Mouse (Mus musculus) midbrain, embryonic 11.5 days (tissue): ENCODE measurements around the gene Phf7. TPM values are rescaled to one million over a fixed set of nuclear protein-coding genes. Genes with fewer than 3 reads are reported as not detected.

Source experiments
- ATAC-seq: fragments of 200-750 bp; cut with Nextera tagmentation; 2 replicates; pipeline ENCODE4 v1.8.0; 2017; ENCODE audit warnings: moderate TSS enrichment, moderate library complexity; ENCODE audit not compliant: low FRiP score
- DNase-seq: peaks from one replicate; pipeline ENCODE4 v3.0.0; 2015; ENCODE audit warnings: low spot score; ENCODE audit errors: missing footprints
- H3K27ac ChIP-seq: fragments of 300-500 bp; sonication (generic); 2 replicates; pipeline ENCODE4 v1.5.1; 2014; ENCODE audit warnings: low read depth, low read length
- H3K27me3 ChIP-seq: fragments of 300-500 bp; sonication (generic); 2 replicates; pipeline ENCODE4 v1.6.1; 2014; ENCODE audit warnings: mild to moderate bottlenecking, low read length, moderate library complexity, mixed read lengths; ENCODE audit not compliant: control insufficient read depth, insufficient read depth
- H3K36me3 ChIP-seq: fragments of 300-500 bp; sonication (generic); 2 replicates; pipeline ENCODE4 v1.6.1; 2014; ENCODE audit warnings: mild to moderate bottlenecking, low read length, moderate library complexity, mixed read lengths; ENCODE audit not compliant: control insufficient read depth, insufficient read depth
- H3K4me1 ChIP-seq: fragments of 300-500 bp; sonication (generic); 2 replicates; pipeline ENCODE4 v1.6.1; 2014; ENCODE audit warnings: low read length; ENCODE audit not compliant: control insufficient read depth, insufficient read depth
- H3K4me2 ChIP-seq: fragments of 300-500 bp; sonication (generic); 2 replicates; pipeline ENCODE4 v1.6.1; 2014; ENCODE audit warnings: mild to moderate bottlenecking, moderate library complexity
- H3K4me3 ChIP-seq: fragments of 300-500 bp; sonication (generic); 2 replicates; pipeline ENCODE4 v1.5.1; 2014; ENCODE audit warnings: low read depth, low read length
- H3K9ac ChIP-seq: fragments of 300-500 bp; sonication (generic); 2 replicates; pipeline ENCODE4 v1.6.1; 2014; ENCODE audit warnings: low read length
- H3K9me3 ChIP-seq: fragments of 300-500 bp; sonication (generic); 2 replicates; pipeline ENCODE4 v1.6.1; 2016; ENCODE audit warnings: low read length; ENCODE audit not compliant: control insufficient read depth
- WGBS: fragments of 180-500 bp; shearing (Covaris S2); extraction: QIAGEN DNeasy Blood & Tissue Kit; methylation state at CpG from one replicate; pipeline ENCODE4 v1.1.7; 2014; 5-methylcytosine and 5-hydroxymethylcytosine counted together
- polyA plus RNA-seq: library from polyadenylated mRNA; unstranded; fragments of >200 nt; fragmentation: Nextera tagmentation; extraction: Ambion mirVana; gene quantifications from 2 replicates; pipeline ENCODE4 v1.2.1, GENCODE M21; 2014

The Phf7 gene
- polyA plus RNA-seq, 1 experiment from 2014 or later, result 14.3 TPM

DNA sequence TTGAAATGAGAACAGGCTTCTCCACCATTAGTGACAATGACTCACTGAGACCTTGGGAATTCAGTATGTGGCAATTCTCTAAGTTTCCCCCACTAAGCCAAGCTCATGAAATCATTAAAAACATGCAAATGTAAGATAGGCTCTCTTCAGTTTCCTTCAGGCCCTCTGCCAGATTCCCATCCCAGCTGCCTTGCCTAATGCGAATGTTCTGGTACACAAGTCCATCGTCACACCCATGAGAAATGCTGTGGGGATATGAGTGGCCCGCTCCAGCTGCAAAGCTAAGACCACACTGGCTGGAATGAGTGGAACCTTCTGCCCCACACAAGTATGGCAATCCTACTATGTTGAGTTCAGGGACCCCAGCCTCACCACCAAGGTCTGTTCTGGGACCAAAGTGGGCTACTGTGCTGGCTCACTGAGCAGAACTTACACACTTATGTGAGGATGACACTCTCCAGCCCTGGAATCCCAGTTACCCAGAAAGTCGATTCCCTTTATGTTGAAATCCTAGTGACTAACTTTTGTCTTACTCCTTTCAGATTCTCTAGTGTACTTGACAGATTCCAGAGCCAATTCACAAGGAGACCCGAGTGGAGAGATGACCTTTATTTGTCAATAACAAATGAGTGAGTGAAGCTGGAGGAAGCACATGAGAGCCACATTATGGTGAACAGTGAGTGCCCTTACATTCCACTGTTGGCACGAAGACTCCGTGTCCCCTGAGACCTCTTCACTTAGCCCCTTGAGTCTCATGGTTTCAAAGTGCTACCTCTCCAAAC is 13.8 kb downstream of the Phf7 start:
- Histone ChIP-seq H3K4me2 (no peak overlapping the region), H3K36me3 (no peaks in the 10 kb centered on the region), H3K27me3 (no peaks in the 10 kb centered on the region), H3K9ac (no peak overlapping the region), H3K4me1 (no peaks in the 10 kb centered on the region), H3K4me3 (no peak overlapping the region), H3K27ac (no peak overlapping the region), H3K9me3 (no peaks in the 10 kb centered on the region)
- WGBS, result 84% methylated on average over 7 of the region's 7 CpGs
- DNase-seq, result no peak
- ATAC-seq, result no peak

GRCm38 (mm10) chr14:31233996-31234591 is 17.0 kb downstream of the Phf7 start:
- Histone ChIP-seq H3K4me2 (no peak overlapping the region), H3K4me1 (no peaks in the 10 kb centered on the region), H3K9ac (peak overlapping the region; percentile 45)

DNA sequence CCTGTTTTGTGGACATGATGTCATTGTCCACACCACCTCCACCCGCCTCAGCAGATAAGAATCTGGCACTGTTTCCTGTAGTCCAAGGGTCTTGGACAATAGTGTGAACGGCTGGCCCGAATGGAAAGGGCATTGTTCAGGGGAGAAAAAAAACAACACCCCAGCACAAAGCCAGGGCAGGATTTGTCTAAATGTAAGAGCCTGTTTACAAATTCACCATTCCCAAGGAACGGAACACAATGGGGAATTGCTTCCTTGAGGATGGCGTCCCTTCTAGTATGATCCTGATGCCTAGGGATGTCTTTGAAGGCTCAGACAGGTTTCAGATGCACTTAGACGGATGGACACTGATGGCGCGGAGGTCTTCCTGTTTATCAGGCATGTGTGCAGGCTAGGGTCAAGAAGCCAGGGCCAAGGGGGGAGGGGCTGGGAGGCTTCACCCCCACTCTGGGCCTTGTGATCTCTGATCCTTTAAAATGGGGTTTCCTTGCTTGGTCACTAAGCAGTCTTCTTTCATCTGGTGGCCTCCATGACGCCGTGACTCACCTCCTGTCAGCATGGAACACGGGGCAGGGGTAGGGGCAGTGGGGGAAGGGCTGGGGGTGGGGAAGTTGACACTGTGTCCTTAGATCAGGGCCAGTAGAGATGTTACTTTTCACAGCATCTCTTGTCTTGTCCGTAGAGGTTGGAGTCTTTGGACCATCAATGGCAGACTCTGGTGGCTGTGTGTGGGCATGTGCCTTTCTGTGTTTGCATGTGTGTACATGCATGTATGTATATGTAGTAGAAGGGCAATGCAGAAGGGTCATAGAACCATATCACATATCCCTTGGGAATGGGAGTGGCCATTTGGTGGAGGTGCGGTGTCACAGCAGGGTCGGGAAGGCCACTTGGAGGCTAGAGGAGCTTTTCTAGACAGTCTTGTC is 17.8 kb downstream of the Phf7 start:
- ATAC-seq, result peak; percentile 38

More at GRCm38 (mm10) chr14:31233996-31234591, 17.0 kb downstream of the Phf7 start:
- Histone ChIP-seq H3K9me3 (no peaks in the 10 kb centered on the region), H3K4me3 (no peak overlapping the region), H3K27ac (no peak overlapping the region), H3K36me3 (no peaks in the 10 kb centered on the region), H3K27me3 (no peaks in the 10 kb centered on the region)
- DNase-seq, result peak; percentile 97
- ATAC-seq, result peak; percentile 22; the same call in 1 of the 2 replicates
- 24% methylated on average over 11 of the region's 11 CpGs for WGBS

GRCm38 (mm10) chr14:31232404-31233069 is 18.6 kb downstream of the Phf7 start:
- Histone ChIP-seq H3K9me3 (no peaks in the 10 kb centered on the region), H3K27ac (no peak overlapping the region), H3K4me1 (no peaks in the 10 kb centered on the region), H3K9ac (no peak overlapping the region), H3K27me3 (no peaks in the 10 kb centered on the region), H3K36me3 (no peaks in the 10 kb centered on the region), H3K4me3 (no peak overlapping the region), H3K4me2 (no peak overlapping the region)
- ATAC-seq (no peak), DNase-seq (no peak)
- 84% methylated on average over 13 of the region's 13 CpGs for WGBS

More for the DNA sequence above, 17.8 kb downstream of the Phf7 start:
- 87% methylated on average over 14 of the region's 14 CpGs for WGBS
- Histone ChIP-seq H3K9ac (no peak overlapping the region), H3K4me2 (no peak overlapping the region), H3K9me3 (no peaks in the 10 kb centered on the region), H3K4me3 (no peak overlapping the region), H3K4me1 (no peaks in the 10 kb centered on the region), H3K27ac (no peak overlapping the region), H3K27me3 (no peaks in the 10 kb centered on the region), H3K36me3 (no peaks in the 10 kb centered on the region)
- peak; percentile 65 for DNase-seq

DNA sequence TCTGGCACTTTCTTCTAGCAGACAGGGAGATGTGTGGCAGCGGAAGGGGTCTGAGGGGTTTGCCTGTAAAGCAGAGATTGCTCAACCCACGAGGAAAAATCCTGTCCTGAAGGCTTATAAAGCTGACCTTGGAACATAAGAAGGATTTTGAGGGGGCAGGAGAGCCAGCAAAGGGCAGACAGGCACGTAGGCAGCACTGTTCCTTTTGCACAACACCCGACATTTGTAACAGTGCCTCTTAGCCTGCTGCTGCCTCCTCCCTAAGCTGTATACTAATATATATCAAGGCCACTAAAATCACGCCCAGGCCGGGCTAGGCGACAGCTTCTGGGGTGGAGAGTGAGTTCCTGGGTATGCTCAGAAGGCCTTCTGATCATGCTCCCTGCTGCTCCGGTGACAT is 20.7 kb downstream of the Phf7 start:
- WGBS, result 72% methylated on average over 8 of the region's 8 CpGs
- H3K27ac ChIP-seq, result no peak overlapping the region
- no peak for ATAC-seq

DNA sequence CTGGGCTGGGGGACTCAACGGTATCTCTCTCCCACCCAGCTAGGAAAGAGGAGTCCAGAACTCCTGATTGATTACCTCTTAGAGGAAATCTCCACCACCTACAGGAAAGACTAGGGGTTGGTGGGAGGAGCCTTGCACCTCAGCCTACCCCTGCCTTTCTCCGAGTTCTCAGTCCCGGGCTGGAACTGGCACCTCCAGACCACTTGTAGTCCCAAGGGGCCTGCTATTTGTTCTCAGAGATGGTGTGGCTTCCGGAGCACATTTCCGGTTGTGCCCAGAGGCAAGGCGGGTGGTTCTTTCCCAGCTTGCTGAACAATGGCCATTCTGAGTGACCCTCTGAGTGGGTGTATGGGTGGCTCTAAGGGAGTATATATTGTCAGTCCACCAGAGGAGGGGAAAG is 22.9 kb downstream of the Phf7 start:
- H3K27ac ChIP-seq, result no peak overlapping the region
- H3K9ac ChIP-seq, result no peak overlapping the region
- H3K4me1 ChIP-seq, result no peaks in the 10 kb centered on the region
- ATAC-seq (no peak), DNase-seq (peak; percentile 19)
- no peak overlapping the region for H3K4me3 ChIP-seq
- no peaks in the 10 kb centered on the region for H3K9me3 ChIP-seq
- no peaks in the 10 kb centered on the region for H3K36me3 ChIP-seq
- 79% methylated on average over 6 of the region's 6 CpGs for WGBS
- no peak overlapping the region for H3K4me2 ChIP-seq
- H3K27me3 ChIP-seq, result no peaks in the 10 kb centered on the region

More for the DNA sequence above, 20.7 kb downstream of the Phf7 start:
- Histone ChIP-seq H3K27me3 (no peaks in the 10 kb centered on the region), H3K9ac (no peak overlapping the region), H3K9me3 (no peaks in the 10 kb centered on the region), H3K4me2 (no peak overlapping the region), H3K4me1 (no peaks in the 10 kb centered on the region), H3K4me3 (no peak overlapping the region), H3K36me3 (no peaks in the 10 kb centered on the region)
- peak; percentile 14 for DNase-seq

GRCm38 (mm10) chr14:31226978-31227377 is 24.1 kb downstream of the Phf7 start:
- H3K9me3 ChIP-seq, result no peaks in the 10 kb centered on the region
- H3K27me3 ChIP-seq, result no peaks in the 10 kb centered on the region
- no peaks in the 10 kb centered on the region for H3K4me1 ChIP-seq
- no peaks in the 10 kb centered on the region for H3K36me3 ChIP-seq
- DNase-seq (peak; percentile 62), ATAC-seq (no peak)
- H3K4me2 ChIP-seq, result no peak overlapping the region
- WGBS, result 72% methylated on average over 4 of the region's 4 CpGs
- H3K4me3 ChIP-seq, result no peak overlapping the region
- no peak overlapping the region for H3K9ac ChIP-seq
- no peak overlapping the region for H3K27ac ChIP-seq

GRCm38 (mm10) chr14:31217666-31218065 is 33.5 kb downstream of the Phf7 start, which contains the start of gene Sema3g:
Gene Sema3g, plus strand, starts transcription at chr14:31217860.
- H3K9ac ChIP-seq, result no peak within 1 kb of the TSS
- no peak within 1 kb of the TSS for H3K4me2 ChIP-seq
- no peaks in the 10 kb centered on the region for H3K4me1 ChIP-seq
- no peaks in the 10 kb centered on the region for H3K9me3 ChIP-seq
- no peaks in the 10 kb centered on the region for H3K27me3 ChIP-seq
- 21% methylated on average over 11 of the region's 11 CpGs for WGBS
- no peak within 1 kb of the TSS for H3K27ac ChIP-seq
- peak; percentile 82 for DNase-seq
- H3K36me3 ChIP-seq, result no peaks in the 10 kb centered on the region
- H3K4me3 ChIP-seq, result no peak within 1 kb of the TSS
- ATAC-seq, result peak; percentile 67; the same call in 1 of the 2 replicates
